Mouse (Mus musculus) CD4-positive, CD25-positive, alpha-beta regulatory T cell, adult 2 months (primary cell): Measurements from ENCODE around the gene Gnai2.
"Not testable (repeated sequence)": the region's sequence is repeated elsewhere in the genome, so short reads cannot be mapped to it uniquely, and the experiment has no call there.

Source experiments
- DNase-seq: peaks from one replicate; pipeline ENCODE4 v3.0.0-alpha.2; 2012; ENCODE audit warnings: low read depth, low spot score

Gnai2 gene

DNA sequence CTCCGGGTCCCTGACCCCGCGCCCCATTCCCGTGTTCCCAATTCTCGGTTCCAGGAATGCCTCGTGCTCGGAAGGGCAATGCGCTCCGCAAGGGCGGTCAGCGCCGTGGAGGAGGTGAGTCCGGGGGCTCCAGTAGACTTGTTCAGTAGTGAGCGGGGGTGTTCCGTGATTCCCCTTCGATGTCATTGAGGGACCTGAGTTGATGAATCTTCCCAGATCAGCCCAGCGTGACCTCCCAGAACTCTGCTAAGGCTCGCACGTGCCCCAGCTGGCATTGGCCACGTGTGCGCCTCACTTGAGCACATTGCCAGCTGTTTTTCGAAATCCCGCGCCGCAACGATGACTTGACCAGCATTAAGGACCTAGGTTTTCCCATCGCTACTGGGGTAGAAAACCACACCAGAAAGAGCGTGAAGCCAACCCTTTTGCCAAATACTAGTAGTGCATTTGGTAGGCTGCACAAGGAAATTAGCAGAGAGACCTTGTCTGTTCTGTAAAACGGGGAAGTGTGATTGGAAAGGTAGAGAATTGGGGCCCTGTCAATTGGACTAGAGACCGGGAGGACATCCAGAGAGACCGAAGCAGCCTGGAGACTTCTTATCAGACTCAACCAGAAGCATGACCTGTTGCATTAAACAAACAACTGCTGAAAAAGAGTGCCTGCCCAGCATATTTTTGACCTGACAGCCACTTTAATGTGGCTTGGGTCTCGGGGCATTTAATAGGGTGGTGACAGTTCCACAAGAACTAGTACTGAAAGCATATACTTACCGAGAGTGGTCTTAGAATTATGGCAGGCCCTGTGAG lies 47.1 kb downstream of the Gnai2 start:
- no peak for DNase-seq

DNA sequence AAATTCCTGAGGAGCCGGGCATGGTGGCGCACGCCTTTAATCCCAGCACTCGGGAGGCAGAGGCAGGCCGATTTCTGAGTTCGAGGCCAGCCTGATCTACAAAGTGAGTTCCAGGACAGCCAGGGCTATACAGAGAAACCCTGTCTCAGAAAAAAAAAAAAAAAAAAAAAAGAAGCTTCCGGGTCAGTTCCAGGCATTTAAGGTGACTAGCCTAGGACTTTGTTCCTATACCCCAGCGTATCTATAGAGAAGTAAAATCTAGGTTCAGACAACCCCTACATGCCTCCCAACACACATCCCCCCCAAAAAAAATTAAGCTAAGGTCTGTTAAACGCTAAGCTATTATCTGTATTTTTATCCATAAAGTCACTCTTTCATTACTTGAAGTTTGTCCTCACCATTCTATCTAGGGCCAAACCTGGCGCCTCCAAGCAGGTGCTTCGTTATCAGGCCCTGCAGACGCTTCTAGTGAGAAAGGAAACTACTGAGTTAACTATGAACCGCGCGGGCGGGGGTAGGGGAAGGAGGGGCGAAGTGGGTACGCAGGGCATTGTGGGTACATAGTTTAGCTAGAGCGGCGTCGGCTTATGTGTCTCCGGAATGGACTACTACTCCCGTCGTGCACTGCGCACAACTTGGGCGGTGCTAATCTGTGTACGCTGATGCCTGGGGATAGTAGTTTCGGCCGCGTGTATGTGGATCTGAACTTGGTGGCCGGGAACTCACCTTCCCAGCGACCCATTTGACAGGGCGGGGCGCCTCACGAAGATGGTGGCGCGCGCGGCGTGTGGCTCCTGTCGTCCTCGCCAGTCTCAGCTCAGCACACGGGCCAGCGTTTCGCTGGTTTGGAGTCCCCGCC lies 48.0 kb downstream of the Gnai2 start, which contains the start of gene Ifrd2:
Ifrd2 (plus strand) TSS at position 669 of the 859 bp plus-strand sequence.
- peak; percentile 99 for DNase-seq

DNA sequence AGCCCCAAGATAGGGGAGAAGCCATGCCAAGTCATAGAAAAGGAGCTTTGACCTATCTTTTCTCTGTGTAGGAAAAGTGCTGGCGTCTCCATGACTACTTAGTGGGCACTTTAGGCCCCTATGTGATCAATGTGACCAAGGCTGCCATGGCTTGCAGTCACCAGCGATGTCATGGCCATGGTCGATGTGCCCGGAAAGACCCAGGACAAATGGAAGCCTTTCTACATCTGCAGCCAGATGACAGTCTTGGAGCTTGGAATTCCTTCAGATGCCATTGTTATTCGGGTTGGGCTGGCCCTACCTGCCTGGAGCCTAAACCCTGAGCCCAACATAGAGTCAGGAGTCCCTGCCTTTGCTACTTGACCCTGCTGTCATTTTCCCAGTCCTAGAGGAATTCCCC lies 48.7 kb downstream of the Gnai2 start:
- no peak for DNase-seq

DNA sequence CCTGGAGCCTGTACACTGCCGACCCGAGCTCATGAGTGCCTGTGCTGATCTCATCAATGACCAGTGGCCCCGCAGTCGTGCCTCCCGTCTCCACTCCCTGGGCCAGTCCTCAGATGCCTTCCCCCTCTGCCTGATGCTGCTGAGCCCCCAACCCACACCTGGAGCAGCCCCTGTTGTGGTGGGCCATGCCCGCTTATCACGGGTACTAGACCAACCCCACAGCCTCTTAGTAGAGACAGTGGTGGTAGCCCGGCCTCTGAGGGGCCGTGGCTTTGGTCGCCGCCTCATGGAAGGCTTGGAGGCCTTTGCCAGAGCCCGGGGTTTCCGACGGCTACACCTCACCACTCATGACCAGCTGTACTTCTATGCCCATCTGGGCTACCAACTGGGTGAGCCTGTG lies 52.0 kb downstream of the Gnai2 start:
- no peak for DNase-seq

DNA sequence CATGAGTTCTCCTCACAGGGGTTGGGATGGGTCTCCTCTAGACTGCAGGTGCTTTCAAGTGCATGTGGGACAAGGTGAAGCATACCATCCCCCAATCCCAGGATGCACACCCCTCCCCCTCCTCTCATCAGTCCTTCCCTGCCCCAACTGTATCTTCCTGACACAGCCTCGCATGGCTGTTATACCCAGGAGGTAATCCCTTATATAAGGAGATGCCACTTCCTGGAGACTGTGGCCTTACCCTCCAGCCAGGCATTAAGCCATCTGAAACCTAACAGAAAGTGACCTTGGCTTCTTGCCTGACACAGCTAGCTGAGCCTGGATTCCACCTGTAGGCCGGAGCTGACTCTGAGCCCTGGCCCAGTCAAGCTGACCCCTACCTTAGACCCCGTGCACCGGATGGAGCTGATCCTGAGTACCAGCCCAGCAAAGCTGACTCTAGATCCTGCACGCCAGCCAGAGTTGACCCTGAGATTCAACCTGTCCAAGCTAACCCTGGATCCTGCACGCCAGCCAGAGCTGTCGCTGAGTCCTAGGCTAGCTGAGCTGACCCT lies 52.6 kb downstream of the Gnai2 start:
- no peak for DNase-seq

DNA sequence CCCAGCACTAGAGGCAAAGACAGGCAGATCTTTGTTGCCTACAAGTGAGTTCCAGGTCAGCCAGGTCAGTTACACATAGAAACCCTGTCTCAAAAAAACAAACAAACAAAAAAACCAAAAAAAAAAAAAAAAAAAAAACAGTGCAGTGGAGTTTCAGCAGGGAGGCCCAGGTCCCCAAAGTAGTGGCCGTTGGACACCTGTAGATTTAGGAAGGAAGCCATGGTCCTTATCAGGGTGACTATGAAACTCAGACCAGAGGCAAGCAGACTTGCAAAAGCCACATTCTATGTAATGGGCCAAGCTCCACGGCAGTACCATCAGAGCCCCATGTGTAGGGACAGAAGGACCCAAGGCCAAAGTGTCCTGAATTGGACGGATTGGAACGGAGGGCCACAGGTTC lies 53.6 kb downstream of the Gnai2 start:
- no peak for DNase-seq

DNA sequence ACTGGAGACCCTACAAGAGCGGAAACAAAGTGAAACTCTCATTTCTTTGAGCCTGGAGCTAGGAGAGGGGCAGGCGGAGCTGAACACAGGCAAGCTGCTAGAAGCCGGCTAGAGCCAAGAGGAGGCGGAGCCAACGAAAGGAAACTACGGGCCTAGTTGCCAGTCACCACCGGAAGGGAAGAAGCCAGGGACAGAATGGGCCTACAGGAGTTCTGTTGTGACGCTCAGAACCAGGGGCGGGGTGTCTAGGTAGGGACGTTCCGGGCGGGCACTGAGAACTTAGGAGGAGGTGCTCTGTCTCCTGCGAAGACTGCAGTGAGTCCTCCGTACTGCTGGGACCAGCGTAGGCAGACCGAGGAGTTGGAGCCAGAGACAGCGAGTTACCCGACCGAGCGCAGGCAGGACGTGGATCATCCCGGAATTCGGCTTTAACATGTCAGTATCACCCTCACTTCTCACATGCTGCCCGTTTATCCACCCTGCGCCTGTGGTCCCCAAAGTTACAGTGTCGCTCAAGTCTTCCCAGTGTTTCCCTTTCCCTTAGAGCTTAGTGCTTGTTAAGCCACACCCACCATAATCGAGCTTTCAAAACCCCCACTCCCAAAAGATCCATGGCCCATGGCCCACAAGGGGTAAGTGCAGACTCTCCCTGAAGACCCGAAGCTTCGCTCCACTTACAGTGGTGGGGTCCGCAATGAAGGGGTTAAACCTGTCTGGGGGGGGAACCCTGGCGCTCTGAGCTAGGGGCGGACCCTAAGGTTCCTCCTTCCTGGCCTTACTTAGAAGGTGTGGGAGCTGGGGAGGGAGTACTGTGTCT lies 54.5 kb downstream of the Gnai2 start, which contains the start of gene Hyal3:
Hyal3 (plus strand) TSS at position 318 of the 817 bp plus-strand sequence.
- DNase-seq, result peak; percentile 92

DNA sequence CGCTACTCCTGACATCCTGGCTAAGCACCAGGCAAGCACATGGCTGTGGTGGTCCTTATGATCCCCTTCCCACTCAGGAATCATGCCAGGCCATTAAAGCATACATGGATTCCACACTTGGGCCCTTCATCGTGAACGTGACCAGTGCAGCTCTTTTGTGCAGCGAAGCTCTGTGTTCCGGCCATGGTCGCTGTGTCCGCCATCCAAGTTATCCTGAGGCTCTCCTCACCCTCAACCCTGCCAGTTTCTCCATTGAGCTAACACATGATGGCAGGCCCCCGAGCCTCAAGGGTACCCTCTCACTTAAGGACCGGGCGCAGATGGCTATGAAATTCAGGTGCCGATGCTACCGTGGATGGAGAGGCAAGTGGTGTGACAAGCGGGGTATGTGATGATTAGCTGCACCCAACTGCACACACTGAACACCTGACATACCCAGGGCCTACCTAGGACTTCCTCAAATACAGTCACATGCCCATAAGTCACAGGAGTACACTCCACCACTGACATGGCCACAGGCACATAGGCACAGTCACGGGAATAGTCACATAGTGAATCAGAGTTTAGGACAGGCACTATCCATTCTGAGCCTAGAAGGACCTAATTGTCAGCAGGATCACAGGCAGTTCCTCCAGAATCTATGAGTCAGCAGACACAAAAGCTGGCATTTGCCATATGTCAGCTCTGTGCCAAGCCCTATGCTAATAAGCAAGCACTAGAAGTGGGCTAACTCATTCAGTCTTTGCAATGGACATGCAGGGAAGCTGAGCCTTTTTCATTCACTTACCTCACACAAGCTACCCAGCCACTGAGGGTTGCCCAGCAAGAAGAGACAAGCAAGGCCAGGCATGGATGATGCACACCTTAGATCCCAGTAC lies 55.9 kb downstream of the Gnai2 start:
- no peak for DNase-seq

DNA sequence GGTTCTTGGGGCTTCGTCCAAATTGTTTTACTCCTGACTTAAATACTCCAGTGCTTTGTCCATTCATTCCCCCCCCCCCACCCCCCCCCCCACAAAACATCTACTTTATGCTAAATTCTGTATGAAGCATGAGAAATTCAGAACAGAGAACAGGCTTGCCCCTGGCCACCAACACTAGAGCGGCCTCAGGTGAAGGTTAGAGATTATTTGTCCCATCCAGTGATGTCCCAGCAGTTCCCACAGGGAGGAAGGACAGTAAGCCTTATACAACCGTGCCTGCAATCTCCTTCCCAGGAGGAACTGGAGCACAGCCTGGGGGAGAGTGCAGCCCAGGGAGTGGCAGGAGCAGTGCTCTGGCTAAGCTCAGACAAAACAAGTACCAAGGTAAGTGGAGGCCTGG lies 56.6 kb downstream of the Gnai2 start, which contains the start of gene Naa80:
Naa80 (plus strand) TSS at position 301 of the 400 bp plus-strand sequence.
- no peak for DNase-seq

DNA sequence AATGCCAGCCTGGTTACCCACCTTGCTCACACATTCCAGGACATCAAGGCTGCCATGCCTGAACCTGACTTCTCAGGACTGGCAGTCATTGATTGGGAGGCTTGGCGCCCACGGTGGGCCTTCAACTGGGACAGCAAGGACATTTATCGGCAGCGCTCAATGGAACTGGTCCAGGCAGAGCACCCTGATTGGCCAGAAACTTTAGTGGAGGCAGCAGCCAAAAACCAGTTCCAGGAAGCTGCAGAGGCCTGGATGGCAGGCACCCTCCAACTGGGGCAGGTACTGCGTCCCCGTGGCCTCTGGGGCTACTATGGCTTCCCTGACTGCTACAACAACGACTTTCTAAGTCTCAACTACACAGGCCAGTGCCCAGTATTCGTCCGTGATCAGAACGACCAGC lies 57.3 kb downstream of the Gnai2 start:
- DNase-seq, result no peak

DNA sequence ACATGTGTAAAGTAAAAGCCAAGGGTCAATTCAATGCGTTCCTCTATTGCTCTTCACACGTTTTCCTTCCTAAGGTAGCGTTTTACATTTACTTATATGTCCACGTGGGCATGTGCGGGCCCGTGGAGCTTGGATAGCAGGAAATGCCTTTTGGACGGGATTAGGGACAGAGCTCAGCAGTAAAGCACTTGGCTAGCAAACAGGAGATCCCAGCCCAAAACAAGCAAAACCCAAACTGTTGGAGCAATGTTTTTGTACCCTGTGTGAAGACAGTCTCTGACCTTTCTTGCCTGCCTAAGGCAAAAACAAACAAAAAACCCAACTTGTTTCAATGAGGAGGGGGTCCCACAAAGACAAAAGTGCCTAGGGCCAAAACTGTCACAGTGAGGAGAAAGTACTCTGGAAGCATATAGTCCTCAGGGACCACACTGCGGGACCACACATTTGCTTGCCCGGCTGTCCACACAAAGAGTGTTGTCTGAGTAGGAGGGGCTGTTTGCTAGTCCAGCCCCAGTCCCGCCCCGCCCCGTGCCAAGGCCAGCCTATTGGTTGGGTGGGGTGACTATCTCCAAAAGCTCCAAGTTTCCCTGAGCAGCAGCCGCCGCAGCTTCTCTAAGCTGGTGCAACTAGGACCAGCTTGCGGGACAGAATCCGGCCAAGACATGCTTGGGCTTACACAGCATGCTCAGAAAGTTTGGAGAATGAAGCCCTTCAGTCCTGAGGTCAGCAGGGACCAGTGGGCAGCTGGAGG lies 58.6 kb downstream of the Gnai2 start, which contains the start of gene Hyal1:
Hyal1 (plus strand) TSS at position 571 of the 751 bp plus-strand sequence.
- DNase-seq, result no peak

DNA sequence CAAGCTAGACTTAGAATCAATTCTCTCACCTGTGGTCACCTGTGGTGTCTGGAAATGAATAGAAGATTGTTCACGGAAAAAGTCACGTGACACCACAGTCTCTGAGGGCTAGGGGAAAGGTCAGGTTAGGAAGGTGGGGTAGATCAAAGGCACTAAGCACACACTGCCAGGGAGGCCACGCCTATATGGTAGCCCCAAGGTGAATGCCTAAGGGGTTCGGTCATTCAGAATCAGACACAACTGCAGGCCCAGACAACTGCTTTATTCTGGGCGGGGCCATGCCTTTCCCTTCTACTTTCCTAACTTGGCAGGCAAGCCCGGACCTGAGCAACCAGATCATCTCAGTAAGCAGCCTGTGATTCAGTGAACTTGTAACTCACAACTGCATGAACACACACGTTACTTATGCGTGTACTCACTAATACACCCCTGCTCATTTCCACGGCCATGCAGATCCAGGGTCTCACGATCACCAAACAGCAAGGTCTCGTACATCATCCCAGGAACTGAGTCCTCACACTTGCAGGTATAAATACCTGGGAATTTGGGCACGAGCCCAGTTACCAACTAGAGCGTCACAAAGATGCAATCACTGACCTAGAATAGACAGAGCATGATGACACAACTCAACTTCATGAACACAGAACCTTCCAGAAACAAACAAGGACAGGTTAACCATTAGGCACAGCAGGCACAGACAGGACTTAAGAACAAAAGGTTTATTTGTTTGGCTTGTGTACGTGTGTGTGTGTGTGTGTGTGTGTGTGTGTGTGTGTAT lies 59.4 kb downstream of the Gnai2 start:
- no peak for DNase-seq

DNA sequence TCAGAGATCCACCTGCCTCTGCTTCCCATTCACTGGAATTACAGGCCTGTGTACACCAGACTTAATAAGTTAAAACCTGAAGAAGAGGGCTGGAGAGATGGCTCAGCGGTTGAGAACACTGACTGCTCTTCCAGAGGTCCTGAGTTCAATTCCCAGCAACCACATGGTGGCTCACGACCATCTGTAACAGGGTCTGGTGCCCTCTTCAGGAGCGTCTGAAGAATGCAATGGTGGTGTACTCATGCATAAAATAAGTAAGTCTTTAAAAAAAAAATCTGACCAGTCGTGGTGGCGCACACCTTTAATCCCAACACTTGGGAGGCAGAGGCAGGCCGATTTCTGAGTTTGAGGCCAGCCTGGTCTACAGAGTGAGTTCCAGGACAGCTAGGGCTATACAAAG lies 61.4 kb downstream of the Gnai2 start:
- DNase-seq, result not testable (repeated sequence)

DNA sequence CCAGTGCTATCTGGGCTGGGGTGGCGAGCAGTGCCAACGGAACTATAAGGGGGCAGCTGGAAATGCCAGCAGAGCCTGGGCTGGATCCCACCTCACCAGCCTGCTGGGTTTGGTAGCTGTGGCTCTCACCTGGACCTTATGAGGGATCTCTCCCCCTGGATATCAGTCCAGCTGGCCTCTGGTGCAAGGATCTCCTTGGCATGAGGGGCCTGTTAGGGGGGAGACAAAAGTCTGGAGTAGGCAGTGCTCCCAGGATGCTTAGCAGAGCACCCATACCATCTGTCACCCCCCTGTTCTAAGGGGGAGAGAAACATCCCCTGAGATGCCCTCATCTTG lies 62.9 kb downstream of the Gnai2 start:
- DNase-seq, result no peak

DNA sequence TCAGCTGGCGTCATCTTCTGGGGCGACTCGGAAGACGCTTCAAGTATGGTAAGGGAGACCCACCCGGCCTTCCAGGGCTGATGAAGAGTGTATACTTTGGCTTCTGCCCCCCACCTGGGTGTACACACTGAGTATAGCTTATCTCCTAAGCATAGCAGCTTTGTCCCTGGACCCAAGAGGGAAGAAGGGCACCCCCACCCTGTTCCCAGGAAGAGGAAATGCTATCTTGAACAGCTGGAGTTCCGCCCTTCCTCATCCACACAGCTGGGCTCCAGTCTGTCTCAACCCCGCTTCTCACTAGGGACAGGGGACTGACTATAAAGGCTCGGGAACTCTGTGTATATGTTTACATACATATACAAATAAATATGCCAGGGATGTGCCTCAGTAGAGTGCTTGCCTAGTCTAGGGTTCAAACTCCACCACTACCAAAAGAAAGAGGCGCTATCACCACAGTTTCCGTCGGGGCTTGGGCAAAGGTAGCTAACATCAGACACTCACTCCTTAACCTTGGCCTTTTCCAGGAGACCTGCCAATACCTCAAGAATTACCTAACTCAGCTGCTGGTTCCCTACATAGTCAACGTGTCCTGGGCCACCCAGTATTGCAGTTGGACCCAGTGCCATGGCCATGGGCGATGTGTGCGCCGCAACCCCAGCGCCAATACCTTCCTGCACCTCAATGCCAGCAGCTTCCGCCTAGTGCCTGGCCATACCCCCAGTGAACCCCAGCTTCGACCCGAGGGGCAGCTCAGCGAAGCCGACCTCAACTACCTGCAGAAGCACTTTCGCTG lies 63.4 kb downstream of the Gnai2 start:
- DNase-seq, result no peak

DNA sequence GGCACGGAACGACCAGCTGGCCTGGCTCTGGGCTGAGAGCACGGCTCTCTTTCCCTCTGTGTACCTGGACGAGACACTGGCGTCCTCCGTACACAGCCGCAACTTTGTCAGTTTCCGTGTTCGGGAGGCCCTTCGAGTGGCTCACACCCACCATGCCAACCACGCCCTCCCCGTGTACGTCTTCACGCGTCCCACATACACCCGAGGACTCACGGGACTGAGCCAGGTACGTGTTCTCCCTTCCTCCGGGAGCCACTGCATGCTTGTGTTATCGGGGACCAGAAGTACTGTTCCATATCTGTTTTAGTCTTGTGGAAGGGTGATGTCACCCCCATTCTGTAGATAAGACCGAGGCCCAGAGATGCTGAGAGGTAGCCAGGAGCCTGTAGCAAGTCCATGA lies 64.3 kb downstream of the Gnai2 start:
- DNase-seq, result no peak

DNA sequence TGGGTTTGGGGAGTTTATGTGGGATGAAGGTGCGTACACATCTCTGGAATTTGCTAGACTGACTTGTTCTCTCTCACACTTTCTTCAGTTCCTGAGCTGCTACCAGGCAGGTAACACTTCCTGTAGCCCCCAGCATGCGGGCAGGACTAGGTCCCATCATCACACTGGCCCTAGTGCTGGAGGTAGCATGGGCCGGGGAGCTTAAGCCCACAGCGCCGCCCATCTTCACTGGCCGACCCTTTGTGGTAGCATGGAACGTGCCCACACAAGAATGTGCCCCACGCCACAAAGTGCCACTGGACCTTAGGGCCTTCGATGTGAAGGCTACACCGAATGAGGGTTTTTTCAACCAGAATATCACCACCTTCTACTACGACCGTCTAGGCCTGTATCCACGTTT lies 65.2 kb downstream of the Gnai2 start:
- no peak for DNase-seq

DNA sequence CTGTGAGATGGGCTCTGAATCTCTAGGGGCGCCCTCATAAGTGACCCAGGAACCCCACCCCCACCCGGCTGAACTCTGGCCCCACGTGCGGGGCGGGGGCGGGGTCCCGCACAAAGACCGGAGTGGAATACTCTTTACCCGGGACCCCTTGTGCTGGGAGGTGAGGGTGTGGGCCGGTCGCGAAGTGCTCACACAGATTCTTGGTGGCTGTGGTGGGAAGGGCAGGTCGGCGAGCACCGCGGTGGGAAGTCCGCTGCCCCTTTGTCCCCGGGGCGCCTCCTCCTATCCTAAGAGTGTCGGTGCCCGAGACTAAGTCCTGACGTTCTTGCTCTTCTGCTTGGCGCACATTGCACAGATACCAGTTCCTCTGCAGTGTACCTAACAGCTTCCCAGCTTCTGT lies 65.9 kb downstream of the Gnai2 start:
- DNase-seq, result no peak
